Mouse (Mus musculus): ENCODE measurements around the gene Gm20604. TPM values are rescaled to one million over a fixed set of nuclear protein-coding genes. Genes with fewer than 3 reads are reported as not detected.

Gene Gm20604
- total RNA-seq, 2 experiments from 2014 or later = 16.7 to 18.7 TPM

DNA sequence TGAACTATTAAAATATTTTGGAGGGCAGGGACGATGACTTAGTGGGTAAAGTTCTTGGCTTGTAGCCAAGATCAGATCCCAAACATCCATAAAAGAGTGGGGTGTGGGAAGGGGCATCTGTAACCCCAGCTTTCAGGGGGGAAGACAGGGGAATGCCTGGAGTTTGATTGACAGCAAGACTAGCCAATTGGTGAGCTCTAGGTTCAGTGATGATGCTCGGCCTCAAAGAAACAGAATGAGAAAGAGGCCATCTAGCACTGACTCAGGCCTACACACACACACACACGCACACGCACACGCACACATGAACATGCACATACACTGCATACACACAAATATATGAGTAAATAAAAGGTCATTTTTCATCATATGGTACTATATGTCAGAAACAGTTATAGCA is 48.6 kb downstream of the Gm20604 start:
- no peak for DNase-seq (ENCODE audit: low spot score in 2 of 2)

DNA sequence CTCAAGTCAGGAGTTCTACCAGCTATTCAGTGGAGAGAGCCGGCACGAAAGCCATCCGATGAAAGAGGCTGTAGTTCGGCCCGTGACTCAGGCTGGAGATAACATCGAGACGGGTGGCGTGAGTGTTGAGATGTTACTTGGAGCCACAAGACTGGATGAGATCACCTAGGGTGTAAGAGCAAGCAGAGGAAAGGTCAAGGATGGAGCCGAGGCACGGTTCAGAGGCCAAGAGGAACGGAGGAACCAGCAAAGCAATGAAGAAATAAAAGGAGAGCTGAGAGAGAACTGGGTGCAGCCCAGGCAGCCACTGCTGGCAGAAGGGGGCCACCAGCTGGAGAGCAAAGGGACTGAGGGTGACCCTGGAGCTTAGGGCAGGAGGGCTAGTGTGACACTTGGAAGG is 50.3 kb downstream of the Gm20604 start:
- DNase-seq (ENCODE audit: low spot score in 2 of 2) = no peak

DNA sequence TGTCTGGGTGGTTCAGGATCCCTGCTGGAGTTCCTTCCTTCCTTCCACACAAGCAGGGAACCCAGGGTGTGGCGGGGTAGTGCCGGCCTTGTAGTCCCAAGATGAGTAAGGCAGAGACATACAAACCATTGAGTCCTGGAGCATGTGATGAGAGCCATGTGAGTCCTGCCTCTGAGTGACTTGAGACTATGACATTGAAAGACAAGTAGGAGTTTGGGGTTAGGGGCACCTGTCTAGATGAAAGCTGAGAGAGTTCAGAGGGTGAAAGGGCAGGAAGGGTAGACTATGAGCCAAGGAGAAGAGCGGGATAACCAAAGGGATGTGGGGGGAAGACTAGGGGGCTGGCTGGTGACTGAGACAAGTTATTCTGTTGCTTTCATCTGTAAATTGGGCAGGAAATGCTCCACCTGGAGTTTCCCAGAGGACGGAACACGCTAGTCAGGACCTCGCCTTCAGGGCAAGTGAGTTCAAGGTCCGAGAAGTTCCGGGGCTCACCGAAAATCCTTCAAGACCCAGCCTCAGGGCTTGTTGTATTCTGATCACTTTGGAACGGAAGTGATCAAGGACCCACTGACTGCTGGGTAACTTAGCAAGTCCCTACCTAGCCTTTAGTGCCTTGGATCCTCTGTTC is 51.5 kb downstream of the Gm20604 start:
- DNase-seq (ENCODE audit: low spot score in 2 of 2) = no peak

DNA sequence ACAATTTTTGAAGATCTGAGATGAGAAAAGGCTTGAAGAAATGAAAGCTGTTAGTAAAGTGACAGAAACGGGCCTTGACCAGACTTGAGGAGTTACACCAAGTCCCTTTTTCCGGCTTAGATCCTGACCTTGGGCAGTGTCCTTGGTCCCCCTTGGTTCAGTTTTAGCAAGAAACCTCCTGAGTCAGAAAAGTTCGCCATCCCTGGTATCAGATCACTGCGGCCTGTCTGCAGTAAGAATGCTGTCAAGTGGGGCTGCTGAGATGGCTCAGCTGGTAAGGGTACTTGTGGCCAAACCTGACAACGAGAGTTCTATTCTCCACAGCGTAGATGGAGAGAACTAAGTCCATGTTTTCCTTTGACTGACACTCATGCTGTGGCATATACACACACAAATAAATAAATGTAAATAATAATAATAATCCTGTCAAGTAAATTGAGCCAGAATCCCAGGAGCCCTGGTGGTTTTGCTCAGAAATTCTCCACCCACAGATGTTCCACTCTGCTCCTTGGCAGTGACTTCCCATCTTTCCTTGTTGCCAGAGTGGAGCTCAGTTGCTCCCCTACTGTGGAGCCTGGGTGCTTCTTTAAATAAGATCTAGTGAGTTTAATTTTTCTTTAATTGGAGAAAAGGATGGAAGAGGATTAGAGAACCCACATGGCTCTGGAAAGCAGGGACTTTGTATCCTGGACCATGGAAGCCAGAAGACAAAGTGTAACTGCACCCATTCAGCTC is 52.4 kb downstream of the Gm20604 start:
- no peak for DNase-seq (ENCODE audit: low spot score in 2 of 2)

DNA sequence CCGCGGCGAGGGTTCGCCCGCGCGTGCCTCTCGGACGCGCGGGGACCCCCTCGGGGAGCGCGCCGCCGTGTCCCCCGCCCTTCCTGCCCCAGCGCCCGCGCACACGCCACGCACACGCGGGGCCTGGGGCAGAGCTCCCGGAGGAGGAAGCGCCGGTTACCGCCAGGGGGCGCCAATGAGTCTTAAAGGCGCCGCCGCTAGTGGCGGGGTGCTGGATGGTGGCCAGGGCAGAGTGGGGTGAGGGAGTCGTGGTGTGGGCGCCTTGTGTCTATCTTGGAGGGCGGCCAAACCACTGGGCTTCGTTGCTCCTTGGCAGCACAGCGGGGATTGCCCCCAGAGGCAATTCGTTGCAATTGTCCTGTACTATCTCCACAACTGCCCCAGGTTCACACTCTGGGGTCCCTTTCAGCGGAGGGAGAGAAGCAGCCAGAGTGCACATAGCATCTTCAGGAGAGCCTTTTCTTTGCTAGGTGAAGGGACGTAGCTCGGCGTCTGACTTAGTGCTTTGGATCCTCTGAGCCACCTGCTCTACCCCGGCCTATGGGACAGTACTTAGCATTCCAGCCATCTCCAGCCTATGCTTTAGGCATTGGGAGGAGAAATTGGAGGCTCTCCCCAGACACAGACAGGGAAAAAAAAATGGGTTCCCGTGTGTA is 53.1 kb downstream of the Gm20604 start:
- peak; percentile 87 to 90 for DNase-seq (ENCODE audit: low spot score in 2 of 2)

DNA sequence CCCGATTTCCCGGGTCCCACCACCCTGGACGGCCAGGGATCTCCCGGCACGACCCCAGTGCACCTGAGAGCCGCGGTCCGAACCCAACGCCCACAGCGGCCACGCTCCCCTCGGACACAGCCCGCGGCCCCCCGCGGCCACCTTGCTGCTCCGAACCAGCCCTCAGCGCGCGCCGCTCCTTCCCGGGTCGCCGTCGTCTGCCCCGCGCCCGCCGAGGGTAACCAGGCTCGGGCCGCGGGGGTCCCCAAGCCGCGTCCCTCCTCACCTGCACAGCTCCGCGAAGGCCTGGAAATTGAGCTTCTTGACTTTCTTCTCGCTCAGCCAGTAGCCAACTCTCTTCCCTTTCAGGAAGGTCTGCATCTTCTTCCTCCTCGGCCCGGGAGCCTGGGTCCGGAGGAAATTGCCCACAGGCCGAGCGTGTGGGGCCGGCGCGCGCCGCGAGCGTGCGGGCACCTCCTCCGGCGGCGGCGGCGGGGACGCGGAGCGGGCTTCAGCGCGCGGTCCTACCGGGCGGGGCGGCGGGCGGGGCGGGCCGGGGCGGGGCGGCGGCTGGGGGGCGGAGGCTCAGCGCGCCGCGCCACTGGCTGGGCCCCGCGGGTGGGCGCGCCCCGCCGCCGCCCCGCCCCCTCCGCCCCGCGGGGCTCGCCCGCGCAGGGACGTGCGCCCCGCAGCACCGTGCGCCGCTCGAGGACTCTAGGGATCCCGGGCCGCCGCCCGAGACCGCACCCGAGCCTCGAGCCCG is 53.8 kb downstream of the Gm20604 start, which contains the start of gene Itpk1:
Gene Itpk1, minus strand, starts transcription at position 474 of the 742 bp plus-strand sequence.
- DNase-seq (ENCODE audit: low spot score in 2 of 2) = no peak

- no peak for DNase-seq (ENCODE audit: low spot score in 2 of 2)
These were observed 54.5 kb downstream of the Gm20604 start for GRCm38 (mm10) chr12:102703921-102704408.

GRCm38 (mm10) chr12:102703441-102703840 is 55.0 kb downstream of the Gm20604 start:
- DNase-seq (ENCODE audit: low spot score in 2 of 2) = no peak

GRCm38 (mm10) chr12:102703111-102703412 is 55.4 kb downstream of the Gm20604 start:
- DNase-seq (ENCODE audit: low spot score in 2 of 2) = peak in 1 of 2 experiments; percentile 71

- peak; percentile 70 to 85 for DNase-seq (ENCODE audit: low spot score in 2 of 2)
These were observed 55.9 kb downstream of the Gm20604 start for GRCm38 (mm10) chr12:102702356-102703110.

- no peak for DNase-seq (ENCODE audit: low spot score in 2 of 2)
These were observed 56.7 kb downstream of the Gm20604 start for GRCm38 (mm10) chr12:102701691-102702207.

GRCm38 (mm10) chr12:102700453-102700852 is 58.0 kb downstream of the Gm20604 start:
- no peak for DNase-seq (ENCODE audit: low spot score in 2 of 2)

DNA sequence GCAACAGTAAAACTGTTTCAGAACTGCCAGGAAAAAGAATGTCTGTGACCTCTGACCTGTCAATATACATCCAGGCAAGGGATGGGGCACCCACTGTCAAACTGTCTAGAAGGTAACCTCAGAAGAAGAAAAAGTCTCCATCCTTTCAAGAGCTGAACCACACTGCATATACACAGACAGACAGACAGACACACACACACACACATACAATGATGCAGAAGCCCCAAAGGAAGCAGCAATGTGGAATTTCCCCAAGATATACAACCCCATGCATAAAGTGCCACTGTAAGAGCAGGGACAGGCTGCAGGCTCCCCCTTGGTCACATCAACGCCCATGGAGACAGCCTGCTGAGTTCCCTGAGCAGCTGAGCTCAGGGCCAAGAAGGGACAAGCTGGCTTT is 59.3 kb downstream of the Gm20604 start:
- no peak for DNase-seq (ENCODE audit: low spot score in 2 of 2)

DNA sequence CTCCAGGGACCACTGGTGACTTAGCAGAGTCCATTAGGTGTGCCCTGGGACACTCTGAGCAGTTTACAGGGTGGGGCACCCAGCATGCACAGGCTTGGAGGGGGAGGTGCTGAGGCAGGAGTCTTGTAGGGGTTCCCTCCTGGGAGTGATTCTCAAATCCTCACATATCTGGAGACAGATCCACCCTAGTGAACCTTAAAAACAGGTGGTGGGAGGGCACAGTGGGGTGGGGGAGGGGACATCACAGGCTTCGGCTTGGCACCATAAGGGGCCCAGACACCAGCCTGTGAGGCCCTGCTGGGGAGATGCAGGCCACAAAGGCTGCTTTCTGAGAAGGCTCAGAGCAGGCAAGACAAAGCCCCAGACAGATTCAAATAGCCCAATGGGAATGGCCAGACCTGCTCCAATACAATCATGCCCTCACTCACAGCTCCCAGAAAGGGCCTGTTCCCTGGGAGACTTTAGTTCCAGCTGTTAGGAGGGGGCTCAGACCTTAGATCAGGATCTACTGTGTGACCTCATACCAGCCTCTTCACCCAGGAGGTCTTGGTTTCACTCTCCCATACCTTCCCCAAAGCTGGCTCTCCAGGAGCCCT is 60.3 kb downstream of the Gm20604 start:
- no peak for DNase-seq (ENCODE audit: low spot score in 2 of 2)

GRCm38 (mm10) chr12:102697381-102697780 is 61.1 kb downstream of the Gm20604 start:
- no peak for DNase-seq (ENCODE audit: low spot score in 2 of 2)

DNA sequence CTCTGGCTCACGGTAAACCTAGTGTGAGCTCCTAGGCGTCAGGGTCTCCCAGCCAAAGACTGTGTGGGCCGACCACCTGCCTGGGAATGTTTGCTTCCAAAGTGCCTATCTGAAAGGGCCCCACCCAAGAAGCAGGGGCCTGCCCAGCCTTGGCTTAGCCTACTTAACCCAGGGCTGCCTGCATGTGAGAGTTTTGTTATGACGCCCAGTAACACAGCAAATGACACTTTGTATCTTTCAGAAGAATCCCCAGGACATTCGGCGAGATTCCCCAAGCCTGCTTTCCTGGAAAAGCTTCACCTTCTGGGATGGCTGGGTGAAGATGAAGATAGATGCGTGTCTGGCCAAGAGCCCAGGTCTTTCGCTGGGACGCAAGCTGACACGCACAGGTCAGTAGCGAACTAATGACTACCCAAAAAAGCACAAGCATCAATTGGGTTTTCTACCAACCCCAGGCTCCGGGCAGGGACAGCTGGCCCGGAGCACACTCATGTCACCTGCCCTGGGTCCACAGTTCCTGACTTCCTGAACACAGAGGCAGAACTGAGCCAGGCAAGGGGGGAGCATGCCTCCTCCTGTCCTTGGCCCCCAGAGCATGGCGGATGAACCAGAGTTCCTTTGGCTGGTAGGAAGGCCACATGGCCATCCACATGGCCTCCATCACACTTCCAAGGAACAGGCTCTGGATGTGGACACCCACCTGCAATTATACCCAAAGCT is 61.7 kb downstream of the Gm20604 start:
- DNase-seq (ENCODE audit: low spot score in 2 of 2) = no peak

DNA sequence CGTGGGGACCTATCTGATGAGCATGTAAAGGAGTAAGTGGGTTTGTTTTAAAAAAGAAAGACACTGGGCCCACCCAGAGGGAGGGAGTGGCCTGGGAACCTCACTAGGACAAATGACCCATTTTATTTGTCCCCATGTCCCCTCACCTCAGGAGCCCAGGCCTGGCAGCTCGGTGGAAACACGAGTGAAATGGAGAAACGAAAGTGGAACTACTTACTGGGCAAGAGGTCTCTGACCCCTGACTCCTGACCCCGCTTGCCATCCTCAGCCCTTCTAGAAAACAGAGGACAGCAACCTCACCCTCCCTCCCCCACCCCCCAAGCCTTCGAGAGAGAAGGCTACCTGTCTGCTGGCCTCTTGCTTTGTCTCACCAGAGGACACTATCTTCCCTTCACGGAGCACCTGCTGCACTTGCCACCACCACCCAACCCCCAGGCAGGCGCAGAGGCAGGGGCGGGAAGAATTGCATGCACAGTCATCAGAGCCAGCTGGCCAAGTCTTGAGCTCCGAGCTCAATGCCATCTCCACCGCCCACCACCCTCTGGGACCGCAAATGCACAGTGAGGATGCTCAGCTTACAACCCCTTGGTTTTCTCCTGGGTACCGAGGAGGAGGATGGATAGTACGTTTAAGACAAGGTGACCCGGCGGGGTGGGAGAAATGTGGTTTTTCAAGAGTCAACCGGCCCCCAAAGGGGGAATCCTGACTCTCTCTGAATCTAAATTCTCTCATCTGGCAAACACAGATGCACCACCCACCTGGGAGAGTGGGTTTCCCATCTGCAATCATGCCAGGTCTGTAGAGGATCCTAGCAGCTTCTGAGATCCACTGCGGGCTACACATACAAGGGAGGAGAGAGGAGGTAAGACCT is 62.9 kb downstream of the Gm20604 start:
- peak; percentile 74 to 81 for DNase-seq (ENCODE audit: low spot score in 2 of 2)

DNA sequence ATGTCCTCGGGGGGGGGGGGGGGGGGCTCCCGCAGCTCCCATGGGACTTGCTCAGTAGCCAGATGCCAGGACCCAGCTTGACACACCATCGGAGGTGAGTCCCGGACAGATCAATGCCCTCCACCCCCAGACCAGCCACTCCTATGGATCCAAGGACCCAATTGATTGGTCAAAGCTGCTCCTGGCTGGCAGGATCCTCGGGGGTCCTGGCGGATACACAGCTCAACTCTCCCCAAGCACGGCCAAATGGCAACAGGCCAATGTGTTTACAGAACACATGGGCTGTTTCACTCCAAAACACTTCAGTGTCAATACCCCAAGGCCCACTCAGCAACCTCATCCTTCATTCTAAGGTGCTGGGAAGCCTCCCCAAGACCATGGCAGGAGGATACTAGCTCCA is 66.7 kb downstream of the Gm20604 start:
- DNase-seq (ENCODE audit: low spot score in 2 of 2) = no peak
